Mouse (Mus musculus) gastrocnemius, postnatal 4 days (tissue): Measurements from ENCODE around the gene Diras1. TPM values are rescaled to one million over a fixed set of nuclear protein-coding genes. Genes with fewer than 3 reads are reported as not detected.
A peak's percentile ranks its signal among the peaks of the same experiment; 100 is the strongest.

ENCODE experiments used
- DNase-seq, 2 experiments: peaks; one replicate each; pipeline ENCODE4 v3.0.0; 2021 to 2022; ENCODE audit warnings: low spot score in 2 of 2, mixed read lengths in 2 of 2
- total RNA-seq, 2 experiments: library from RNA; stranded (reverse); gene quantifications; 2 replicates each; pipeline ENCODE4 v1.2.3; 2021

The Diras1 gene
- total RNA-seq, 2 experiments from 2014 or later: 0.10 TPM; not detected in 1

GRCm38 (mm10) chr10:80975478-80975877, 50.0 kb downstream of the Diras1 start:
- DNase-seq: no peak

GRCm38 (mm10) chr10:80973722-80974121, 51.7 kb downstream of the Diras1 start:
- no peak for DNase-seq

DNA sequence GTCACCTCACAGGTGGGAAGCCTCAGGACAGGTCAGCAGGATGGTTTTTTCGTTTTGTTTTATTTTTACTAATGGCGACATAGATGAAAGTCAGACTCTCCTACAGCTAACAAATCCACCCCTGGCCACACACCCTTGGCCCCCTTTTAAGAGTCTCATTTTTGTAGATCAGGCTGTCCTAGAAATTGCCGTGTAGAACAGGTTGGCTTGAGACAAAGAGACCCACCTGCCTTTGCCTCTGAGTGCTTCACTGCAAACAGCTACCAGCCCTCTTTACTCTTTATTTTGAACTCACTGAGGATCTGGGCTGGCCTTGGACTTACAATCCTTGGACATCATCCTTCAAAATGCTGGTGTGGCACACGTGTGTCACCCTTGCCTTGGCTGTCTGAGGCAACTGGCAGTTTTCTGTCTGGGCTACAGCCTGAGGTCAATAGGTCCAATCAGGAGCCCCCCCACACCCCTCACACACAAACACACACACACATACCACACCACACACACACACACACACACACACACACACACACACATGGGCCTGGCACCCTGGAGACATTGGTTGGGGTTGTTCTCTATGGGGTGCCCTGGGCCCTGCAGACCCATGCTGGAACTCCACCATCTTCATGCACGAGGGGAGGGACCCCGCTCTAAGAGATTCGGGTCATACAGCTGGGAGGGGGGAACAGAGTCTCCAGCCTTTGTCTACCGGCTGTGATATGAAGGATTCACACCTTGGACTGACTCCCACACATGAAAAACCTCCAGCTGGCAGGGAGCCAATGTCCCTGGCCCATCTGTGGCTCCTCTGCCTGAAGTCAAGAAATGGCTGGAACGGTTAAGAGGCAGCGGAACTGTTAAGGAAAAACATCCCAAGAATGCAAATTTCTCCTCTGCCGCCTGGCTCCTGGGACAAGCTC, 53.1 kb downstream of the Diras1 start:
- peak in 1 of 2 experiments; percentile 62 for DNase-seq

GRCm38 (mm10) chr10:80971533-80971932, 53.9 kb downstream of the Diras1 start:
- no peak for DNase-seq

DNA sequence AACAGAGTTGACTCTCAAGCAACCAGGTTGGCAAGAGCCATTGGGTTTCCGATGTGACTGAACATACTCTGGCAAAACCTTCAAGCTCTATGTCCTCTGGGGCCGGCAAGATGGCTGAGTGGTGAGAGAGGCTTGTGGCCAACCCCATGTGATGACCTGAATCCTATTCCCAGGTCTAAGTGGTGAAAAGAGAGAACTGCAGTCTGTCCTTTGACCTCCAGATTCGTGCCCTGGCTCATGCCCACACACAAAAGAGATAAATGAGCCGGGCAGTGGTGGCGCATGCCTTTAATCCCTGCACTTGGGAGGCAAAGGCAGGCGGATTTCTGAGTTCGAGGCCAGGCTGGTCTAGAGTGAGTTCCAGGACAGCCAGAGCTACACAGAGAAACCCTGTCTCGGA, 55.3 kb downstream of the Diras1 start:
- no peak for DNase-seq

Other genes with a start within 250 kb of the Diras1 start
- 10 to 100 TPM; 47.1 to 55.8 TPM for gene Sf3a2, start 227.5 kb downstream of the Diras1 start, total RNA-seq
- gene Plekhj1, start 227.0 kb downstream of the Diras1 start, total RNA-seq: 10 to 100 TPM; 41.7 to 43.0 TPM
- gene Amh, start 220.4 kb downstream of the Diras1 start, total RNA-seq: under 1 TPM; 0.86 to 0.93 TPM
- 100 to 1,000 TPM; 199 to 230 TPM for gene Jsrp1, start 212.2 kb downstream of the Diras1 start, total RNA-seq
- gene Oaz1, start 199.0 kb downstream of the Diras1 start, total RNA-seq: 100 to 1,000 TPM; 785 to 853 TPM
- 10 to 100 TPM; 21.5 to 22.1 TPM for gene Lingo3, start 181.6 kb downstream of the Diras1 start, total RNA-seq
- gene Lsm7, start 170.5 kb downstream of the Diras1 start, total RNA-seq: 10 to 100 TPM; 53.7 to 54.2 TPM
- 10 to 100 TPM; 30.9 to 38.6 TPM for gene Sppl2b, start 170.4 kb downstream of the Diras1 start, total RNA-seq
- gene Tmprss9, start 153.8 kb downstream of the Diras1 start, total RNA-seq: under 1 TPM in 1 of 2 experiments, not detected in 1; 0.10 TPM
- 100 to 1,000 TPM; 120 to 134 TPM for gene Timm13, start 124.7 kb downstream of the Diras1 start, total RNA-seq
- 10 to 100 TPM; 46.8 to 50.5 TPM for gene Lmnb2, start 107.4 kb downstream of the Diras1 start, total RNA-seq
- gene Gadd45b, start 95.6 kb downstream of the Diras1 start, total RNA-seq: 10 to 100 TPM; 13.5 to 16.3 TPM
- 1 to 10 TPM; 1.9 to 2.0 TPM for gene Gng7, start 10.7 kb downstream of the Diras1 start, total RNA-seq
- gene Slc39a3, start 11.8 kb upstream of the Diras1 start, total RNA-seq: 10 to 100 TPM; 11.2 to 11.9 TPM
- 100 to 1,000 TPM in 1 of 2 experiments, 10 to 100 TPM in 1; 98.0 to 100 TPM for gene Sgta, start 34.5 kb upstream of the Diras1 start, total RNA-seq
- gene Thop1, start 44.4 kb upstream of the Diras1 start, total RNA-seq: 10 to 100 TPM; 40.6 to 44.0 TPM
- 1 to 10 TPM; 1.2 to 1.5 TPM for gene Creb3l3, start 73.2 kb upstream of the Diras1 start, total RNA-seq
- gene Map2k2, start 80.3 kb upstream of the Diras1 start, total RNA-seq: 100 to 1,000 TPM; 148 to 152 TPM
- gene Zbtb7a, start 109.6 kb upstream of the Diras1 start, total RNA-seq: 10 to 100 TPM; 37.7 to 42.0 TPM
- 10 to 100 TPM; 22.1 to 22.5 TPM for gene Pias4, start 142.3 kb upstream of the Diras1 start, total RNA-seq
- gene Eef2, start 151.0 kb upstream of the Diras1 start, total RNA-seq: 1,000 to 10,000 TPM; 1,324 to 1,404 TPM
- 10 to 100 TPM; 40.2 to 41.4 TPM for gene Dapk3, start 157.3 kb upstream of the Diras1 start, total RNA-seq
- not detected for gene 4930442H23Rik, start 158.2 kb upstream of the Diras1 start, total RNA-seq
- 1 to 10 TPM; 1.2 to 1.5 TPM for gene Nmrk2, start 176.4 kb upstream of the Diras1 start, total RNA-seq
- gene Atcay, start 205.2 kb upstream of the Diras1 start, total RNA-seq: under 1 TPM; 0.08 to 0.12 TPM
- gene Zfr2, start 207.5 kb upstream of the Diras1 start, total RNA-seq: 1 to 10 TPM; 4.3 to 5.6 TPM
- gene Matk, start 227.3 kb upstream of the Diras1 start, total RNA-seq: under 1 TPM; 0.34 to 0.78 TPM
- 10 to 100 TPM; 90.0 to 97.6 TPM for gene Mrpl54, start 241.3 kb upstream of the Diras1 start, total RNA-seq
- gene Apba3, start 241.3 kb upstream of the Diras1 start, total RNA-seq: 10 to 100 TPM; 49.2 to 50.2 TPM